Mouse (Mus musculus): ENCODE measurements at regions not wholly inside any gene's neighbourhood (a gene's known extent, or its start where the extent isn't known, plus 50 kb on each side); places are given as distances from the start of the nearest gene placed in this dataset.
A peak's percentile ranks its signal among the peaks of the same experiment; 100 is the strongest.

DNA sequence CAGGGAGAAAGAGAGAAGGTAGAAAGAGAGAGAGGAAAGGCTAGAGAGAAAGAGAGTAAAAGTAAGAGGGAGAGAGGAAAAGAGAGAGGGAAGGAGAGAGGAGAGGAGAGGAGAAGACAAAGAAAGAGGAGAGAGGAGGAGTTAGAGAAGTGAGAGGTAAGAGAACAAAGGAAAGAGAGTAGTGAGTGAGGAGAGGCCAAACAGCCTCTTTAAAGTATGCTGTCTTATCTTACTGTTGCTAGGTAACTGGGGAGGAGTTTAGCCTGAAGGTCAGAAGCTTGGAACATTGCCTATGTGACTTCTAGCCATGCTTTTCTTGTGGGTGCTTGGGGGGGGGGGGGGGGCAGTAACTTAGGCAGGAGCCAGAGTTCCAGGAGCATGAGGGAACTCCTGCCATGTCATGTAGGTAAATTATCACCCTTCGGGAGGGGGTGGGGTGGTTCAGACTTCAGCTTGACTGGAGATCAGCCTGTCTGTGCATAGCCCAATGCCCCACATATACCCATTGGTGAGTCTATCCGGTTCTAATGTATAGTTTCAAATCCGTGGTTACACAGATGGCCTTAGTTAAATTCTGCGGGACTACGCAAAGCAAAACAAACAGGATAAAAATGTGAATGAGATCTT is 388.5 kb upstream of the Cdh11 start:
- Histone ChIP-seq H3K4me2 (ENCODE audit: low read depth) (no peak overlapping the region), H3K27ac (ENCODE audit: low read depth, low read length) (no peak overlapping the region), H3K4me1 (ENCODE audit: insufficient read depth) (no peaks in the 10 kb centered on the region), H3K27me3 (ENCODE audit: insufficient read depth, low read length) (no peaks in the 10 kb centered on the region), H3K9ac (no peak overlapping the region), H3K9me3 (ENCODE audit: low read length) (no peaks in the 10 kb centered on the region), H3K36me3 (ENCODE audit: insufficient read depth) (no peaks in the 10 kb centered on the region), H3K4me3 (ENCODE audit: low read depth, low read length) (no peak overlapping the region)
- no peak for DNase-seq
- WGBS, result 82% methylated on average over 5 of the region's 5 CpGs
- TF ChIP-seq CTCF (IDR thresholded peaks at IDR 0.05; ENCODE audit: low read depth), result no peak
- ATAC-seq, result no peak

DNA sequence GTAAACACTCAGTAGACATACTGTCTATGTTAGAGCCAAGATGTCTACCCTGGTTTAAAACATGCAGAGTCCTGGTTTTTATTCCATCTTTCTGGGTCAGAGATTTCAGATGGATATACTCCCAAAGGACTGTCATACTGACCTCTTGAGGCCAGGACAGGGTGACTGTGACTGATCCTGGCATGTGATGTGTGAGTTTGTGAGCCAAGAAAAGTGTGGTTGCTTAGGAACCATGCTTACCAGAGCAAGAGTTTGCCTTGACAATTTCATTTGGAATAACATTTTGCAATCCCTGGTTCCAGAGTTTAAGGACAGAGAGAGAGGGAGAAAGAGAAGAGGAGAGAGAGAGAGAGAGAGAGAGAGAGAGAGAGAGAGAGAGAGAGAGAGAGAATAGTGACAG is 395.2 kb upstream of the Cdh11 start:
- Histone ChIP-seq H3K27ac (ENCODE audit: low read depth, low read length) (no peak overlapping the region), H3K36me3 (ENCODE audit: insufficient read depth) (no peaks in the 10 kb centered on the region), H3K9ac (no peak overlapping the region), H3K4me2 (ENCODE audit: low read depth) (no peak overlapping the region), H3K9me3 (ENCODE audit: low read length) (no peaks in the 10 kb centered on the region), H3K4me1 (ENCODE audit: insufficient read depth) (no peaks in the 10 kb centered on the region), H3K4me3 (ENCODE audit: low read depth, low read length) (no peak overlapping the region), H3K27me3 (ENCODE audit: insufficient read depth, low read length) (no peaks in the 10 kb centered on the region)
- TF ChIP-seq CTCF (IDR thresholded peaks at IDR 0.05; ENCODE audit: low read depth), result no peak
- DNase-seq (no peak), ATAC-seq (no peak)

DNA sequence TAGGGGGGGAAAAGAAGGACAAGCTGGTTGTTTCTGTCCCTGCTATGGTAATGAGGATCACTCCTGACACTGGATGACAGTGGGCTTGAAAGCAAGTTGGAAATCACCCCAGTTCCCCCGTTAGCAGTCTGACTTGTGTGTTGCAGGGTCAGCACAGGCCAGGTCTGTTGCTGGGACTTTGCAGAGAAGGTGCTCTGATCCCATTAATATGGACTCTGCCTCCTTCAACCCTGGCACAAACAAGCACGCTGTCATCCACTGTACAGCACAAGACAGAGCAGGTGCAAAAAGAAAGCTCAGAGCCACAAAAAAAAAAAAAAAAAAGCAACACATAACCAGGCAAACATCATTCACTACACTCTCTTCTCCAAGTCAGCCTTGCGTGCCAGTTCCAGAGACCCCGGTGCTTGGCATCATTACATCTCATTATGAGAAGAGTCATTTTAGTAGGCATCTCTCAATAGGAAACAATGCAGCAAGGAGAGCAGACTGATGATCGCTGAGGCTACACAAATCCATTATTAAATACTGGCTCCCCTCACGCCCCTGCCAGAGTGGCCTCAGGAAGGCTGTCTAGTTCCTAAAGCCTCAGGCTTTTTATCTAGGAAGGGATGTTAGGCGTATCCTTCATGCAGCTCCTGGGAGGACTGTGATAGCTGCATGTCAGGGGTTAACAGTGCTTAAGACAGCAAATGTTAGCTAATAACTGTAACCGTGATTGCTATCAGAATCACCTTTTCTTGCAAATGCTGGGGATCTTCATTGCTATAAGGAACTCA is 403.5 kb upstream of the Cdh11 start:
- Histone ChIP-seq H3K4me3 (ENCODE audit: low read depth, low read length) (no peak overlapping the region), H3K36me3 (ENCODE audit: insufficient read depth) (no peaks in the 10 kb centered on the region), H3K9ac (no peak overlapping the region), H3K9me3 (ENCODE audit: low read length) (no peaks in the 10 kb centered on the region), H3K4me2 (ENCODE audit: low read depth) (no peak overlapping the region), H3K4me1 (ENCODE audit: insufficient read depth) (no peaks in the 10 kb centered on the region), H3K27ac (ENCODE audit: low read depth, low read length) (no peak overlapping the region), H3K27me3 (ENCODE audit: insufficient read depth, low read length) (no peaks in the 10 kb centered on the region)
- DNase-seq, result no peak
- TF ChIP-seq CTCF (IDR thresholded peaks at IDR 0.05; ENCODE audit: low read depth), result no peak
- ATAC-seq, result peak; percentile 36; the same call in 1 of the 2 replicates
- WGBS, result 34% methylated on average over 8 of the region's 8 CpGs

DNA sequence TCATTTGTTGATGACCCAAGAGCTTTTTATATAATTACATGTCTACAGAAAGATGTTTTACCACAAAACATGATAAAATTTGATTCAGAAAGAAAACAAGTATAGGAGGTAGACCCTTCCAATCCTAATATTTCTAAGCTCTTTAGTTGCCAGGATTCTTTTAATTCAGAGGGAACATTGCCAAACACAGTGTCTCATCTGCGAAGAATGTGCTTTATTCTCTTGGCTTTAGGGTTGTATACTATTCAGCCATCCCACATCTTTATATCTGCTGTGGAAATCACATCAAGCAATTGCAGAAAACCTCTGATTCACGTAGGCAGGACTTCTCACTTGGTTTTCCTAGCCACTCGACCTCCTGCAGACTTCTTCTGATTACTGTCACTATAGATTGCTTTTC is 412.8 kb upstream of the Cdh11 start:
- Histone ChIP-seq H3K4me2 (ENCODE audit: low read depth) (no peak overlapping the region), H3K9ac (no peak overlapping the region), H3K36me3 (ENCODE audit: insufficient read depth) (no peaks in the 10 kb centered on the region), H3K9me3 (ENCODE audit: low read length) (no peaks in the 10 kb centered on the region), H3K27ac (ENCODE audit: low read depth, low read length) (no peak overlapping the region), H3K4me3 (ENCODE audit: low read depth, low read length) (no peak overlapping the region), H3K27me3 (ENCODE audit: insufficient read depth, low read length) (no peaks in the 10 kb centered on the region), H3K4me1 (ENCODE audit: insufficient read depth) (no peaks in the 10 kb centered on the region)
- DNase-seq, result no peak
- TF ChIP-seq CTCF (IDR thresholded peaks at IDR 0.05; ENCODE audit: low read depth), result no peak
- 53% methylated on average over 3 of the region's 3 CpGs for WGBS
- ATAC-seq, result no peak

DNA sequence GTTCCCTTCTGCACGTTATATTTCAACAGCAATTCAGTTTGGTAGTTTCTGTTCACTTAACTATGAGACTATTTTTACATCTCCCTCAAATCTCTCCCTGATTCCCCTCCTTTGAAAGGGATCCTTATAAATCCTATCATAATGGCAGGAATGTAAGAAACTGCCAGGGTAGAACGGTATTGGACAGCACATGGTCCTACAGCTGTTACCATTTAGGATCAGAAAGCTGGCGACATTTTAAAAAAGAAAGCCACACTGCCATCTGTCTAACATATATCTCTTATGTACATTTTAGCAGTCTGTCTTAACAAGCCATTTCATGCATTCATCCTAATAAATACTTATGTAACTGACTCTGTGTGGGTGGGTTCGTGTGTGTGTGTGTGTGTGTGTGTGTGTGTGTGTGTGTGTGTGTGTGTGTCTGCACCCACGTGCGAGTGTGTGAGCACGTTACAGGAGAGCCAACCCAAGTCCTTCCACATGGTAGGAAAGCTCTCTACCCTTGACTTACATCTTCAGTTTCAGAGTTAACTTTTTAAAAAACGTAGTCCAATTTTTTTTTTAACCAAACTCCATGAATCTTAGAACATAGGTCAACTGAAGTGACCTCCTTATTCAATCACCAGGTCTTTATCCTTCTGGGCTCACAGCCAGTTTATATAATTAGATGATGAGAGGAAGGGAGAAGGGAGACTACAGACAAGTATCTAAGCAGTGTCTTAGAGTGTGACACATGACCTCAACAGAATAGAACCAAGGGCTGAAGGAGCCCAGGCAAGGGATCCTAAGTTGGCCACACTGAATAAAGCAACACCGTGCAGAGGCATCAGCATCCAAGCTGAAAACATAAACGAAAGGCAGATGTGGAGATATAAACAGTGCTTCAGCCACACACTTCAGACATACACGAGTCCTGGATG is 414.5 kb upstream of the Cdh11 start:
- 66% methylated on average over 11 of the region's 11 CpGs for WGBS
- Histone ChIP-seq H3K27ac (ENCODE audit: low read depth, low read length) (no peak overlapping the region), H3K36me3 (ENCODE audit: insufficient read depth) (no peaks in the 10 kb centered on the region), H3K4me1 (ENCODE audit: insufficient read depth) (no peaks in the 10 kb centered on the region), H3K4me2 (ENCODE audit: low read depth) (no peak overlapping the region), H3K27me3 (ENCODE audit: insufficient read depth, low read length) (no peaks in the 10 kb centered on the region), H3K9me3 (ENCODE audit: low read length) (no peaks in the 10 kb centered on the region), H3K9ac (no peak overlapping the region), H3K4me3 (ENCODE audit: low read depth, low read length) (no peak overlapping the region)
- DNase-seq (peak; percentile 32), ATAC-seq (no peak)
- no peak for TF ChIP-seq CTCF (IDR thresholded peaks at IDR 0.05; ENCODE audit: low read depth)

DNA sequence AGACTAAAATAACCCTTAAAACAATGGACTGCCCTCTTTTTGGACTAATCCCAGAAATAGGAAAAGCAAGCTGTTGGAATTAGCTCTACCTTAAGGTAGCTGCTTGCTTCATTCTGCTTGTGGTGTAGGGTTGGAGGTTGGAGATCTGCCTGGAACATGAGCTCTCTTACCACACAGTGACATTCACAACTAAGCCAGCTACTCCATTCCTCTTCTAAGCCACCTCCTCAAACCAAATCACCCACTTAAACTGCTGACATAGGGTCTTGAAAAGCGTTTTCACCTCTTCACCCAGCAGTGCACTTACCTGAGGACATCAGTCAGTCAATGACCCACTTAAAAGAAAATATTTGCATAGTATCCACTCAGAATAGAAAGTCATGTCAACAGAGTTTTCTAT is 418.3 kb upstream of the Cdh11 start:
- H3K27me3 ChIP-seq (ENCODE audit: insufficient read depth, low read length), result no peaks in the 10 kb centered on the region
- H3K4me1 ChIP-seq (ENCODE audit: insufficient read depth), result no peaks in the 10 kb centered on the region
- no peak overlapping the region for H3K4me2 ChIP-seq (ENCODE audit: low read depth)
- no peak for TF ChIP-seq CTCF (IDR thresholded peaks at IDR 0.05; ENCODE audit: low read depth)
- DNase-seq, result no peak
- no peak overlapping the region for H3K4me3 ChIP-seq (ENCODE audit: low read depth, low read length)
- H3K9ac ChIP-seq, result no peak overlapping the region
- no peaks in the 10 kb centered on the region for H3K9me3 ChIP-seq (ENCODE audit: low read length)
- no peak overlapping the region for H3K27ac ChIP-seq (ENCODE audit: low read depth, low read length)
- no peaks in the 10 kb centered on the region for H3K36me3 ChIP-seq (ENCODE audit: insufficient read depth)
- ATAC-seq, result no peak
- WGBS, result 78% methylated on average over 1 of the region's 1 CpGs

DNA sequence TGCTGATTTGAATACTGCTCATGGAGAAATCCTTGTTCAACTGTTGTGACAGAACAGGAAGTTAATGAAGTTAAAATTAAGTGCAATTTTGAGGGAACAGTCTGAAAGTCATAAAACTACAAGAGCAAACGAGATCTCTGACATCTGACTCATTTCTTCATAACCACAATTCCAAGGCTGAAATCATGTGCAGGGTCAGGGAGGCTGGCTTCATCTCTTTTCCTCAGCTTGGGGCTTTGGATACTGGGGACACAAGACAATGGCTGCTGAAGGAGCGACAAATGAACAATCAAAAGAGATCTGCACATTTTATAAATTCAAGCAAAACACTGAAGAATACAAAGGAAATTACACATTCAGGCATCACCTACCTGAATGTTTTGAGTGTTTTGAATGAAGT is 429.2 kb upstream of the Cdh11 start:
- no peak overlapping the region for H3K4me2 ChIP-seq (ENCODE audit: low read depth)
- 47% methylated on average over 2 of the region's 2 CpGs for WGBS
- no peak overlapping the region for H3K4me3 ChIP-seq (ENCODE audit: low read depth, low read length)
- no peaks in the 10 kb centered on the region for H3K36me3 ChIP-seq (ENCODE audit: insufficient read depth)
- ATAC-seq (no peak), DNase-seq (no peak)
- H3K27me3 ChIP-seq (ENCODE audit: insufficient read depth, low read length), result no peaks in the 10 kb centered on the region
- H3K9me3 ChIP-seq (ENCODE audit: low read length), result no peaks in the 10 kb centered on the region
- H3K27ac ChIP-seq (ENCODE audit: low read depth, low read length), result no peak overlapping the region
- H3K4me1 ChIP-seq (ENCODE audit: insufficient read depth), result no peaks in the 10 kb centered on the region
- H3K9ac ChIP-seq, result no peak overlapping the region
- TF ChIP-seq CTCF (IDR thresholded peaks at IDR 0.05; ENCODE audit: low read depth), result no peak
